Mouse (Mus musculus): ENCODE measurements around the gene Nipal3. TPM values are rescaled to one million over a fixed set of nuclear protein-coding genes. Genes with fewer than 3 reads are reported as not detected.

The Nipal3 gene
- polyA plus RNA-seq, 2 experiments from 2014 or later = 11.6 to 15.8 TPM

DNA sequence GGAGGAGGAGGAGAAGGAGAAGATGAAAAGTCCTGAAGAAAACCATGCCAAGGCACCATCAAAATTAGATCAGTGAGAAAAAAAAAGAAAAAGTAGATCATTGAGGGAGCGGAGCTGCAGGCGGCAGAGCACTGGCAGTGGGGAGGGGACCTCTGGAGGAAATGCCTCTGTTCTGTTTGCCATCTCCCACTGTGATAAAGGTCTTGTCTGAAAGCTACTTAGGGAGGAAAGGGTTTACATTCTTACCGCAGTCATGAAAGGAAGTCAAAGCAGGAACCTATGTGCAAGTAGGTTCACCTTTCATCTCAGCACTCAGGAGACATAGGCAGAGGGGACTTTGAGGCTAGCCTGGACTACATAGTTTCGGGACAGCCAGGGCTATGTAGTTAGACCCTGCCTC, 6.7 kb upstream of the Nipal3 start:
- no peak for ATAC-seq

DNA sequence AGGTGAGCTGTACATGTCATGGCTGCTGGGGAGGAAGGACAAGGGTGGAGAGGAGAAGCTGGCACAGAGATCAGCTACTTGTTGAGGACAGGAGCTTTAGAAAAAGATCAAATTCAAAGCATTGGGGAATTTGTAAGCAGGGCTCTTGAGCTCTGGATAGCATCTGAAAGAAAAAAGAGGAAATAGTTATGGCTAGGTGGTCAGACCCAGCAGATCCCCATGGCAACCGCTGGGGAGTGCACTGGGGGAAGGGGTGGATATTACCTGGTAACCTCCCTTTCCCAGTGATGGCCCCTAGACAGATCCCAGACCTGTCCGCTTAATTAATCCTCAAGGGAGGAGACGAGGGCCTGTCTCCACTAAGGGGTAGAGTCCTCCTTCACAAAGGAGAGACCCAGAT, 5.0 kb upstream of the Nipal3 start:
- no peak for ATAC-seq

GRCm38 (mm10) chr4:135498136-135498535, 3.3 kb upstream of the Nipal3 start:
- no peak for ATAC-seq

- no peak for ATAC-seq
Measured at GRCm38 (mm10) chr4:135495810-135496209, 972 bp upstream of the Nipal3 start.

GRCm38 (mm10) chr4:135495397-135495791, 556 bp upstream of the Nipal3 start:
- no peak for ATAC-seq

DNA sequence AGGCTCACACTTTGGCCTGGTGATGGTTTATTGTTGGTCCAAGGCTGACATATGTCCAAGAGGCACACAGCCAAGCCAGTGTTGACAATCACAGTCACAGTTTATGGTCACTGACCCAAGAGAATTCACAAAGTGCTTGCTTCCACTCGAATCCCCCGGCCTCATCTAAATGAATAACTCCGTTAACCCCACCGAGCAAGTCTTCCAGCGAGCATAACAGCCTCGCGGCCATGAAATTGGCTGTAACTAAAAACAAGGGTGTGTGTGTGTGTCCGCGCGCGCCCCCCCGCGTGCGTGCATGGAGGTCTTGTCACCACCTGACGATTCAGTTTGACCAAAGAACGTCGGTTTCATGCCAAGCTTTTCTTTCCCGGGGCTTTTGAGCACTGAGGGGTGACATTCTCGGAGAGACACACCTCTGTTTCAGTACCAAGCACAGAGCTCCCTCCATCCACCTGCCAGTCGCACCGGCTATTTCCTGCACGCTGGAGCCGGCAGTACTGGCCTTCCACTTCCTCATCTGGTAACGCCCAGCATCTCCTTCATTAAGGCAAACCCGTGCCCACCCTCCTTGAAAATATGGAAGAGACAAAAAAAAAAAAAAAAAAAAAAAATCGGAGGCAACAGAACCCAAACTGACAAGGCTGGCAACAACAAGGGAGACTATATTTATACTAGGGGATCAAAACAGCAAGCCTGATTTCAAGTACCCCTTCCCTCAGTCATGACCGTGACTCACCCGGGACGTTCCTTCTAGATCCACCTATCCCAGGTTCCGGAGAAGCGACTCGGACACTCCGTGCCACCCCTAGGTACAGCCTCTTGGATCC, 932 bp downstream of the Nipal3 start:
- ATAC-seq = peak; percentile 43

- ATAC-seq = no peak
Measured at GRCm38 (mm10) chr4:135493271-135493670, 1.6 kb downstream of the Nipal3 start.

DNA sequence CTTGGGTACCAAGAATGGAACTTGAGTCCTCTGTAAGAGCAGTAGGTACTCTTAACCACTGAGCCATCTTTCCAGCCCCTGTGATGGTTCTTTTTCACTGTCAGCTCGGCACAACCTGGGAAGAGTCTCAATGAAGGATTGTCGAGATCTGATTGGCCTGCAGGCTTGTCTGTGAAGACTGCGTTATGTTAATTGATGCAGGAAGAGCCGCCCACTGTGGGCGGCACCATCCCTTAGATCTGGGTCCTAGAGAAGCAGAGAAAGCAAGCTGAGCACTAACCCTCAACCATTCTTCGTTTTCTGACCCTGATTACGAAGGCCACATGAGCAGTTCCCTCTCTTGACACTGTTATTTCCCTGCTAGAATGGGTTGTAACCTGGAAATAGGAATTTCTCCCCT, 5.6 kb downstream of the Nipal3 start:
- no peak for ATAC-seq

- ATAC-seq = no peak
Measured at GRCm38 (mm10) chr4:135486352-135486751, 8.5 kb downstream of the Nipal3 start.

- no peak for ATAC-seq
Measured at GRCm38 (mm10) chr4:135485086-135485485, 9.8 kb downstream of the Nipal3 start.

GRCm38 (mm10) chr4:135480370-135480769, 14.5 kb downstream of the Nipal3 start:
- ATAC-seq = no peak

GRCm38 (mm10) chr4:135477851-135478250, 17.0 kb downstream of the Nipal3 start:
- no peak for ATAC-seq

DNA sequence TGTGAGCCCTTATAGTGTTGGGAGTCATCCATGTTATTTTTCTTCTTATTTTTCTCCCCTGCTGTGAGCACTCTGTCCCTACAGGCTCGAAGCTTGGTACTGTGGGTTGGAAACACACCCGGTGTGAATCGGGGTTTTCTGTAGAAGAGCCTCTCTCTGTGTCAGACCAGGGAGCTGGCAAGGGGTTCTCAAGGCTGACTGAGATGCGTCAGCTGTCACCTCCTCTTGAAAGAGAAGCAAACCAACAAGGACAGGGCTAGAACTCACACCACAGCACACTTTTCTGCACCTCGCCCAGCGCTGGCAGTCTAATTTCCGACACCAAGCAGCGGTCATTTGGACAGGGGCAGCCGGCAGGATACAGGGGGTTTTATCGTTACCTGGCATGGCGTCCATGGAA, 31.4 kb downstream of the Nipal3 start:
- ATAC-seq = no peak

DNA sequence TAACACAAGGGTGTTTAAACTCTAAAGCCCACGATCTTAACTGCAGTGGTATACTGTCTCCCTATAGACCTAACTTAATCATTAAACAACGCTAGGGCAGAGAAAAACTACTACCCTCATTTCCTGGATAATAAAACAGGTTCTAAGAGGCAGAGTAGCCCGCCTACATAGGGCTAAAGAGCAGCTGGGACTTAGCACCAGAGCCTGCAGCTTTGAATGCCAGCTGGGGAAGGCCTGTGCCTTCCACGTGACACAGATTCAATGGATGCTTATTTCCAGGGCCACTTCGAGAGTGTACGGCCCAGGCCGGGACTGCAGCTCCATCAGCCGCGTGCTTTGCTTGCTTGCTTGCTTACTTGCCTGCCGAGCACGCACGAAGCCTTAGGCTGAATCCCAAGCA, 41.3 kb downstream of the Nipal3 start:
- ATAC-seq = no peak

- ATAC-seq = no peak
Measured at GRCm38 (mm10) chr4:135453164-135453563, 41.7 kb downstream of the Nipal3 start.

DNA sequence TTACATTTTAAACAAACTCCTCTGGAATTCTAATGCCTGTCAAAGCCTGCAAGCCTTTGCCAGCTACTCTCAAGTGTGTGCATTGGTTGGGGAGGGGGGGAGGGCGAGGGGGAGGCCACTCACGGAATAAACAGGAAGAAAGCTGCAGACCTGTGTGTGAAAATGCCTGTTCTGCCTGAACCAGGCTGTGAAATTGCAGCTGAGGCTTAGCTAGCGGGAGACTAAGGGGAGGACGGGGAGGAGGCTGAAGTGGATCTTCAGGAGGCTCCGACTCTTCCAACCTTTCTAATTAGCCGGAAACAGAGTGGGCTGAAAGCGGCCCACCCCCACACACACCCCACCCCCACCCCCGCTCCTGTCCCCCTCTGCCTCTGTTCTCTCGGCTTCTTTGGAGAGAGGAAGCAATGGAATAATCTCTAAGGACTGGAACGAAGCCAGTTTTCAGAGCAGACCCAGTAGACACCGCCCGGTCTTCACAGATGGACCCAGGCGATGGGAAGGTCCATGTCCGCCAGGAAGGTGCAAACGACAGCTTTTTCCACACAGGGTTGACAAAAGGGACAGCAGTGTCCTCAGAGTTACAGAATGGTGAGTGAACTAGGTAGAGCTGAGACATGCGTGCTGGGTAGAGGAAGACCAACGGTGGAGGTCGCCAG, 43.4 kb downstream of the Nipal3 start:
- ATAC-seq = no peak

DNA sequence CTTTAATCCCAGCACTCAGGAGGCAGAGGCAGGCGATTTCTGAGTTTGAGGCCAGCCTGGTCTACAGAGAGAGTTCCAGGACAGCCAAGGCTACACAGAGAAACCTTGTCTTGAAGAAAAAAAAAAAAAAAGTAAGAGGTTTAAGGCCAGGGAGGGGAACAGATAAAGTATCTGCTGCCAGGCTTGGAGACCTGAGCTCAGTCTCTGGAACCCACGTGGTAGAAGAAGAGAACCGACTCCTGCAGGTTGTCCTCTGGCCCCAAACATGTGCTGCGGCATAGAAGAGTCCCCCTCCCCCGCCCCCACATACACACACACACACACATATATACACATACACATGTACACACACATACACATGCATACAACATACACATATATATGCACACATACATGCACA, 52.4 kb downstream of the Nipal3 start:
- ATAC-seq = no peak

- peak; percentile 72 for ATAC-seq
Measured at GRCm38 (mm10) chr4:135439904-135440522, 54.8 kb downstream of the Nipal3 start.

DNA sequence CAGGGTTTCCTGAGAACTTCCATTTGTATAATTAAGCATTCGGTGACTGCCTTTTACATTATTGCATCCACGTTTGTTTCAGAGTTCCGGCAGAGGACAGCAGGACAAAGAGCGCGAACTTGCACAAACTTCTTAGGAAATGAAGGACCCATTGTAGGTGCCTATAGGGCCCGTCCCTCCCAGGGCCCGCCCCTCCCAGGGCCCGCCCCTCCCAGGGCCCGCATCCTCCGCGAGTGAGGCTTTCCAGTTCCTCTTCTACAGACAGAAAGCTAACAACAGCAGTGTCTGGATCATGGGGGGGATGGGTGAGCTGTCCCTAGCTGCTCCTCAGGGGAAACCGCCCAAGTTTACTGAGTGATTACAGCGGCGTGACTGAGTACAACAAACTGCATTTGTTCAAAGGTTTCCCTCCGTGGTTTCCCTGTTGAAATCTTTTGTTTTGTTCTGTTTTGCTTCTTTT, 55.6 kb downstream of the Nipal3 start:
- peak; percentile 79 for ATAC-seq

DNA sequence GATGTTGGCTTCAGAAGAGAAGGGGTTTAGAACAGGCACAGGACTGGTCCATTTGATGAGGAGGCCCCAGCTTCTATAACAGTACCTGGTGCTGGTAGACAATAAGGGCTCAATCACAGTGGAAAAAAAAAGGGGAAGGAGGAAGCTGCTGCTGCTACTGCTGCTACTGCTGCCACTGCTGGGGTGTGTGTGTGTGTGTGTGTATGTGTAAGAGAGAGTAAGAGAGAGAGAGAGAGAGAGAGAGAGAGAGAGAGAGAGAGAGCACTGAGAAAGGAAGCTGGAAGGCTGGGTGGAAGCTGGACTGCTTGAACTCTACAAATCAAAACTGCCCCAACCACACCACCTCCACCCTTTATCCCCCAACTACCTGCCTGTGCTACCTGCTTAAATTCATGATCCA, 56.9 kb downstream of the Nipal3 start:
- ATAC-seq = no peak

- peak; percentile 20 for ATAC-seq
Measured at GRCm38 (mm10) chr4:135436291-135436690, 58.5 kb downstream of the Nipal3 start.

GRCm38 (mm10) chr4:135434395-135434789, 60.4 kb downstream of the Nipal3 start:
- ATAC-seq = no peak
